25 mouse cellular contexts compared by ENCODE assay signal in genomic region chr2:92353402-92353801, GRCm38 (mm10). TPM values are rescaled to one million over a fixed set of nuclear protein-coding genes. Genes with fewer than 3 reads are reported as not detected.
DNase-seq lines count a peak whose midpoint lies in the region; ATAC-seq lines count a peak whose summit lies in the region.
"Had no signal": no experiment of that assay in that cellular context is flagged by ENCODE, and none has a peak within 500 bp of the region (broad histone marks: within the 10 kb centered on the region; RNA-seq: fewer than 3 reads in every experiment).

No protein-coding gene starts in this region.

- no peaks in the 10 kb centered on the region; the same call in 1 of the 2 replicates for H3K36me3 ChIP-seq in forebrain, embryonic 11.5 days (ENCODE audit: control insufficient read depth, insufficient read depth, low read length)
- H3K36me3 ChIP-seq in forebrain, embryonic 13.5 days (ENCODE audit: poor library complexity, severe bottlenecking): peaks cover 83% of the 10 kb centered on the region
- H3K36me3 ChIP-seq in midbrain, embryonic 10.5 days: peaks cover 85% of the 10 kb centered on the region
- peaks cover 46% of the 10 kb centered on the region; the same call in 1 of the 2 replicates for H3K36me3 ChIP-seq in midbrain, embryonic 15.5 days (replicated peaks)
- H3K36me3 ChIP-seq in embryonic facial prominence, embryonic 10.5 days (replicated peaks): peaks cover 93% of the 10 kb centered on the region

- no peak overlapping the region for H3K9ac ChIP-seq in forebrain, embryonic 11.5 days (ENCODE audit: low read length)
- H3K9ac ChIP-seq in forebrain, embryonic 13.5 days: no peak overlapping the region
- H3K9ac ChIP-seq in midbrain, embryonic 15.5 days: no peak overlapping the region
- H3K9ac ChIP-seq: embryonic facial prominence, embryonic 15.5 days; heart, embryonic 13.5 days; hindbrain, embryonic 13.5 days had no signal

- H3K4me1 ChIP-seq in forebrain, embryonic 11.5 days (replicated peaks; ENCODE audit: control insufficient read depth, insufficient read depth, low read length): no peaks in the 10 kb centered on the region
- peaks cover 3% of the 10 kb centered on the region; the same call in 1 of the 2 replicates for H3K4me1 ChIP-seq in forebrain, embryonic 13.5 days
- peaks cover 18% of the 10 kb centered on the region for H3K4me1 ChIP-seq in midbrain, embryonic 10.5 days
- no peaks in the 10 kb centered on the region for H3K4me1 ChIP-seq in midbrain, embryonic 15.5 days
- H3K4me1 ChIP-seq in embryonic facial prominence, embryonic 10.5 days: peaks cover 21% of the 10 kb centered on the region
- H3K4me1 ChIP-seq: embryonic facial prominence, embryonic 15.5 days; hindbrain, embryonic 13.5 days had no signal

- no peaks in the 10 kb centered on the region for H3K27me3 ChIP-seq in forebrain, embryonic 11.5 days (ENCODE audit: control insufficient read depth, insufficient read depth, low read length)
- H3K27me3 ChIP-seq in forebrain, embryonic 13.5 days: no peaks in the 10 kb centered on the region
- no peaks in the 10 kb centered on the region for H3K27me3 ChIP-seq in midbrain, embryonic 10.5 days (ENCODE audit: low read depth, poor library complexity, severe bottlenecking)
- no peaks in the 10 kb centered on the region for H3K27me3 ChIP-seq in midbrain, embryonic 15.5 days (replicated peaks)
- H3K27me3 ChIP-seq in embryonic facial prominence, embryonic 10.5 days (replicated peaks; ENCODE audit: low read depth, poor library complexity, severe bottlenecking): no peaks in the 10 kb centered on the region
- H3K27me3 ChIP-seq: embryonic facial prominence, embryonic 15.5 days; heart, embryonic 13.5 days; hindbrain, embryonic 13.5 days had no signal

- 23% methylated on average over 5 of the region's 5 CpGs for WGBS in forebrain, embryonic 11.5 days
- 14% methylated on average over 5 of the region's 5 CpGs for WGBS in forebrain, embryonic 13.5 days
- WGBS in midbrain, embryonic 10.5 days: 39% methylated on average over 5 of the region's 5 CpGs
- 27% methylated on average over 5 of the region's 5 CpGs for WGBS in midbrain, embryonic 15.5 days
- 60% methylated on average over 5 of the region's 5 CpGs for WGBS in embryonic facial prominence, embryonic 10.5 days

- no peak overlapping the region for H3K4me3 ChIP-seq in forebrain, embryonic 11.5 days (ENCODE audit: low read depth, low read length)
- H3K4me3 ChIP-seq in forebrain, embryonic 13.5 days: no peak overlapping the region
- H3K4me3 ChIP-seq in midbrain, embryonic 10.5 days: no peak overlapping the region
- no peak overlapping the region for H3K4me3 ChIP-seq in midbrain, embryonic 15.5 days
- no peak overlapping the region for H3K4me3 ChIP-seq in embryonic facial prominence, embryonic 10.5 days
- H3K4me3 ChIP-seq: embryonic facial prominence, embryonic 15.5 days; erythroblast, embryonic 14.5 days; forebrain, embryonic 10.5 days; gastrocnemius, adult 2 months; heart, embryonic 13.5 days; hindbrain, embryonic 13.5 days had no signal

- no peaks in the 10 kb centered on the region for H3K9me3 ChIP-seq in forebrain, embryonic 11.5 days (ENCODE audit: control insufficient read depth, low read length)
- H3K9me3 ChIP-seq in forebrain, embryonic 13.5 days (replicated peaks): no peaks in the 10 kb centered on the region
- no peaks in the 10 kb centered on the region for H3K9me3 ChIP-seq in midbrain, embryonic 10.5 days (replicated peaks)
- H3K9me3 ChIP-seq in midbrain, embryonic 15.5 days: no peaks in the 10 kb centered on the region
- H3K9me3 ChIP-seq in embryonic facial prominence, embryonic 10.5 days: no peaks in the 10 kb centered on the region
- H3K9me3 ChIP-seq: embryonic facial prominence, embryonic 15.5 days; forebrain, embryonic 10.5 days; G1E; heart, embryonic 13.5 days; hindbrain, embryonic 13.5 days had no signal

- no peak for DNase-seq in forebrain, embryonic 11.5 days (ENCODE audit: low spot score)
- peak; percentile 33 for DNase-seq in midbrain, embryonic 10.5 days (ENCODE audit: low spot score)
- DNase-seq in embryonic facial prominence, embryonic 10.5 days (ENCODE audit: low spot score): peak; percentile 6
- no peak for DNase-seq in layer of hippocampus, postnatal 10 days (ENCODE audit: low spot score in 2 of 2)
- DNase-seq: adrenal gland, adult 8-10 months; adrenal gland, postnatal 36 days; B cell, adult 2 months; cerebellum, adult 18-20 months; cerebellum, adult 9-11 months; cerebellum, postnatal 36 days; gastrocnemius, adult 2 months; gastrocnemius, postnatal 25 days; heart, postnatal 4 days had no signal

- no peak overlapping the region for H3K27ac ChIP-seq in forebrain, embryonic 11.5 days (ENCODE audit: low read depth, low read length)
- no peak overlapping the region for H3K27ac ChIP-seq in forebrain, embryonic 13.5 days
- 0 out of 2 replicates have a peak overlapping the region, but pooled peaks have one; percentile 5 for H3K27ac ChIP-seq in midbrain, embryonic 10.5 days (replicated peaks)
- no peak overlapping the region for H3K27ac ChIP-seq in midbrain, embryonic 15.5 days
- no peak overlapping the region for H3K27ac ChIP-seq in embryonic facial prominence, embryonic 10.5 days (replicated peaks)
- H3K27ac ChIP-seq: embryonic facial prominence, embryonic 15.5 days; forebrain, embryonic 10.5 days; gastrocnemius, adult 2 months; heart, embryonic 13.5 days; hindbrain, embryonic 13.5 days had no signal

- no peak overlapping the region for H3K4me2 ChIP-seq in forebrain, embryonic 11.5 days (ENCODE audit: low read depth, low read length, severe bottlenecking)
- no peak overlapping the region for H3K4me2 ChIP-seq in forebrain, embryonic 13.5 days
- H3K4me2 ChIP-seq in midbrain, embryonic 15.5 days: no peak overlapping the region
- H3K4me2 ChIP-seq: embryonic facial prominence, embryonic 15.5 days; heart, embryonic 13.5 days; hindbrain, embryonic 13.5 days had no signal

- 0 out of 2 replicates have a peak, but pooled peaks have one; percentile 46 for ATAC-seq in forebrain, embryonic 11.5 days (replicated peaks; ENCODE audit: low FRiP score)
- no peak for ATAC-seq in forebrain, embryonic 13.5 days
- no peak for ATAC-seq in midbrain, embryonic 15.5 days (replicated peaks)
- ATAC-seq in megakaryocyte, adult 5-6 weeks (ENCODE audit: poor library complexity, severe bottlenecking): no peak
- ATAC-seq: CD4-positive, CD25-positive, alpha-beta regulatory T cell, adult 4 months; intestine, embryonic 16.5 days had no signal

RNA-seq across cellular contexts. Expression of gene Pex16, which starts 21.1 kb away (rescaled TPM):
- 18.2 and 22.9 TPM in 2 replicates for polyA plus RNA-seq in forebrain, embryonic 11.5 days (2014; fragmentation: Nextera tagmentation; extraction: Ambion mirVana)
- 33.8 and 33.9 TPM in 2 replicates for polyA plus RNA-seq in forebrain, embryonic 13.5 days (2015; fragmentation: Nextera tagmentation; extraction: Ambion mirVana)
- polyA plus RNA-seq in midbrain, embryonic 10.5 days (2016; fragmentation: Nextera tagmentation; extraction: Ambion mirVana): 26.1 and 27.1 TPM in 2 replicates
- 41.3 and 47.5 TPM in 2 replicates for polyA plus RNA-seq in midbrain, embryonic 15.5 days (2015; fragmentation: Nextera tagmentation; extraction: Ambion mirVana)
- 18.6 and 22.4 TPM in 2 replicates for polyA plus RNA-seq in embryonic facial prominence, embryonic 10.5 days (2016; fragmentation: Nextera tagmentation; extraction: Ambion mirVana)
- total RNA-seq in layer of hippocampus, postnatal 10 days (2021): 10 to 100 TPM; 37.0 to 41.5 TPM
- 13.8 and 18.1 TPM in 2 replicates for total RNA-seq in megakaryocyte, adult 5-6 weeks (2015)
- total RNA-seq in megakaryocyte, adult 5-6 weeks (2017): 7.4 and 17.4 TPM in 2 replicates

RNA-seq across cellular contexts. Expression of gene Large2, which starts 21.3 kb away (rescaled TPM):
- 16.1 and 16.4 TPM in 2 replicates for polyA plus RNA-seq in forebrain, embryonic 11.5 days (2014; fragmentation: Nextera tagmentation; extraction: Ambion mirVana)
- polyA plus RNA-seq in forebrain, embryonic 13.5 days (2015; fragmentation: Nextera tagmentation; extraction: Ambion mirVana): 1.5 and 2.4 TPM in 2 replicates
- 16.2 and 25.6 TPM in 2 replicates for polyA plus RNA-seq in midbrain, embryonic 10.5 days (2016; fragmentation: Nextera tagmentation; extraction: Ambion mirVana)
- 1.5 and 1.9 TPM in 2 replicates for polyA plus RNA-seq in midbrain, embryonic 15.5 days (2015; fragmentation: Nextera tagmentation; extraction: Ambion mirVana)
- 10.2 and 12.4 TPM in 2 replicates for polyA plus RNA-seq in embryonic facial prominence, embryonic 10.5 days (2016; fragmentation: Nextera tagmentation; extraction: Ambion mirVana)
- under 1 TPM; 0.45 to 0.64 TPM for total RNA-seq in layer of hippocampus, postnatal 10 days (2021)
- total RNA-seq in megakaryocyte, adult 5-6 weeks (2015): not detected in 2 replicates
- total RNA-seq in megakaryocyte, adult 5-6 weeks (2017): not detected in 2 replicates
- polyA plus RNA-seq: CD4-positive, CD25-positive, alpha-beta regulatory T cell, adult 4 months; erythroblast, embryonic 14.5 days; G1E had no signal

RNA-seq across cellular contexts. Expression of gene 1700029I15Rik, which starts 28.9 kb away (rescaled TPM):
- polyA plus RNA-seq in forebrain, embryonic 11.5 days (2014; fragmentation: Nextera tagmentation; extraction: Ambion mirVana): 2.3 and 3.6 TPM in 2 replicates
- 6.2 and 6.6 TPM in 2 replicates for polyA plus RNA-seq in forebrain, embryonic 13.5 days (2015; fragmentation: Nextera tagmentation; extraction: Ambion mirVana)
- 4.1 and 5.2 TPM in 2 replicates for polyA plus RNA-seq in midbrain, embryonic 10.5 days (2016; fragmentation: Nextera tagmentation; extraction: Ambion mirVana)
- 7.6 and 8.4 TPM in 2 replicates for polyA plus RNA-seq in midbrain, embryonic 15.5 days (2015; fragmentation: Nextera tagmentation; extraction: Ambion mirVana)
- polyA plus RNA-seq in embryonic facial prominence, embryonic 10.5 days (2016; fragmentation: Nextera tagmentation; extraction: Ambion mirVana): 2.5 and 3.6 TPM in 2 replicates
- 1 to 10 TPM; 5.1 to 5.7 TPM for total RNA-seq in layer of hippocampus, postnatal 10 days (2021)
- total RNA-seq in megakaryocyte, adult 5-6 weeks (2015): 2.6 and 3.5 TPM in 2 replicates
- total RNA-seq in megakaryocyte, adult 5-6 weeks (2017): 1.5 and 3.1 TPM in 2 replicates

RNA-seq across cellular contexts. Expression of gene Mapk8ip1, which starts 47.7 kb away (rescaled TPM):
- polyA plus RNA-seq in forebrain, embryonic 11.5 days (2014; fragmentation: Nextera tagmentation; extraction: Ambion mirVana): 35.9 and 41.4 TPM in 2 replicates
- 66.9 and 71.1 TPM in 2 replicates for polyA plus RNA-seq in forebrain, embryonic 13.5 days (2015; fragmentation: Nextera tagmentation; extraction: Ambion mirVana)
- polyA plus RNA-seq in midbrain, embryonic 10.5 days (2016; fragmentation: Nextera tagmentation; extraction: Ambion mirVana): 58.3 and 70.5 TPM in 2 replicates
- 155 and 165 TPM in 2 replicates for polyA plus RNA-seq in midbrain, embryonic 15.5 days (2015; fragmentation: Nextera tagmentation; extraction: Ambion mirVana)
- polyA plus RNA-seq in embryonic facial prominence, embryonic 10.5 days (2016; fragmentation: Nextera tagmentation; extraction: Ambion mirVana): 36.0 and 37.1 TPM in 2 replicates
- 100 to 1,000 TPM; 385 to 403 TPM for total RNA-seq in layer of hippocampus, postnatal 10 days (2021)
- not detected in 2 replicates for total RNA-seq in megakaryocyte, adult 5-6 weeks (2015)
- total RNA-seq in megakaryocyte, adult 5-6 weeks (2017): 0.04 TPM in 1 of 2 replicates, not detected in the other
- total RNA-seq: granulocyte monocyte progenitor cell, adult 5-6 weeks had no signal

Comparison
In these comparisons a context has a peak if more than half of its experiments do, and no peak if none do; other contexts are left out.
1. DNase-seq: peak in midbrain, embryonic 10.5 days (single experiment) and embryonic facial prominence, embryonic 10.5 days (single experiment); none in forebrain, embryonic 11.5 days (single experiment) and layer of hippocampus, postnatal 10 days (0 of 2).